Mouse (Mus musculus): Measurements from ENCODE around the gene Tmem56.
A peak's percentile ranks its signal among the peaks of the same experiment; 100 is the strongest.

The Tmem56 gene

GRCm38 (mm10) chr3:121224763-121225162 is 58.1 kb downstream of the Tmem56 start:
- no peak for DNase-seq

- DNase-seq = no peak
Measured at GRCm38 (mm10) chr3:121224185-121224584, 58.7 kb downstream of the Tmem56 start.

GRCm38 (mm10) chr3:121221987-121222386 is 60.9 kb downstream of the Tmem56 start:
- no peak for DNase-seq

- no peak for DNase-seq
Measured at GRCm38 (mm10) chr3:121217011-121217410, 65.9 kb downstream of the Tmem56 start.

GRCm38 (mm10) chr3:121213501-121213900 is 69.4 kb downstream of the Tmem56 start:
- peak in 1 of 2 experiments; percentile 47 for DNase-seq

GRCm38 (mm10) chr3:121212156-121212555 is 70.7 kb downstream of the Tmem56 start:
- DNase-seq = no peak

- DNase-seq = no peak
Measured at GRCm38 (mm10) chr3:121208994-121209393, 73.9 kb downstream of the Tmem56 start.

- DNase-seq = no peak
Measured at GRCm38 (mm10) chr3:121206202-121206882, 76.6 kb downstream of the Tmem56 start.

GRCm38 (mm10) chr3:121202638-121203037 is 80.3 kb downstream of the Tmem56 start:
- no peak for DNase-seq

- no peak for DNase-seq
Measured at GRCm38 (mm10) chr3:121201012-121201747, 81.7 kb downstream of the Tmem56 start.

GRCm38 (mm10) chr3:121189199-121189598 is 93.7 kb downstream of the Tmem56 start:
- no peak for DNase-seq

- no peak for DNase-seq
Measured at GRCm38 (mm10) chr3:121187510-121187909, 95.4 kb downstream of the Tmem56 start.

- DNase-seq = no peak
Measured at GRCm38 (mm10) chr3:121186925-121187324, 96.0 kb downstream of the Tmem56 start.

- DNase-seq = no peak
Measured at GRCm38 (mm10) chr3:121185197-121185596, 97.7 kb downstream of the Tmem56 start.

- no peak for DNase-seq
Measured at GRCm38 (mm10) chr3:121176011-121176410, 106.9 kb downstream of the Tmem56 start.

GRCm38 (mm10) chr3:121174248-121174945 is 108.5 kb downstream of the Tmem56 start:
- no peak for DNase-seq

GRCm38 (mm10) chr3:121172718-121173117 is 110.2 kb downstream of the Tmem56 start:
- no peak for DNase-seq

GRCm38 (mm10) chr3:121171872-121172265 is 111.0 kb downstream of the Tmem56 start:
- DNase-seq = no peak

- peak; percentile 94 for DNase-seq
Measured at GRCm38 (mm10) chr3:121171243-121171871, 111.5 kb downstream of the Tmem56 start, which contains the start of gene Rwdd3. TSS of gene Rwdd3 (minus strand) at chr3:121171695.

- no peak for DNase-seq
Measured at GRCm38 (mm10) chr3:121170631-121171030, 112.3 kb downstream of the Tmem56 start.

GRCm38 (mm10) chr3:121169092-121169942 is 113.6 kb downstream of the Tmem56 start:
- DNase-seq = no peak

- no peak for DNase-seq
Measured at GRCm38 (mm10) chr3:121168581-121168980, 114.3 kb downstream of the Tmem56 start.
